Mouse (Mus musculus): ENCODE data around the gene Lhfpl2.

- TF ChIP-seq CTCF (IDR thresholded peaks at IDR 0.05; ENCODE audit: insufficient read depth, low read depth, low read length): no peak
- TF ChIP-seq POLR2A (IDR thresholded peaks at IDR 0.05; ENCODE audit: insufficient read depth, low read depth, low read length): no peak
These were observed 42.8 kb downstream of the Lhfpl2 start for GRCm38 (mm10) chr13:94100361-94100760.
